Mouse (Mus musculus): ENCODE data around the gene Sppl2c.

DNA sequence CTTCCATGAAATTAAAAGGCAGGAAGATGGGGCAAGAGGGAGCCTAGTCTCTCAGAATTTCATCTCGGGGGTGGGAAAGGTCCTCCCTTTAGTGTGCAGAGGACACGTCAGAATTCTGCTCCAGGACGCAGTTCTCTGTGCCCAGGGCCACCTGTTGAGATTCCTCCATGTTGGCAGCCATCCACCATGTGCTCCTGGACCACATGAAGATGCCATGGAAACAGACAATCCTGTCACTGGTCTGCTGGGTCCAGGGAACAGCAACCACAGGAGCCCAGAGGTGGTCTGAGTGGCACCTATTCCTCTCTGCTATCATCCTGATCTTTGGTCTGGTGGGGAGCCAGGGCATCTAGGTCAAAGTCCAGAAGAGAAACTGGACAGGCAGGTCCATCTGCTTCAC, 47.2 kb upstream of the Sppl2c start:
- TF ChIP-seq CTCF (IDR thresholded peaks at IDR 0.05; ENCODE audit: low read depth) = no peak
- TF ChIP-seq EP300 (IDR thresholded peaks at IDR 0.05; ENCODE audit: low read depth) = no peak

Data from heart, postnatal 0 days (tissue).